Mouse (Mus musculus): ENCODE data around the gene Caskin1.

Caskin1 gene

DNA sequence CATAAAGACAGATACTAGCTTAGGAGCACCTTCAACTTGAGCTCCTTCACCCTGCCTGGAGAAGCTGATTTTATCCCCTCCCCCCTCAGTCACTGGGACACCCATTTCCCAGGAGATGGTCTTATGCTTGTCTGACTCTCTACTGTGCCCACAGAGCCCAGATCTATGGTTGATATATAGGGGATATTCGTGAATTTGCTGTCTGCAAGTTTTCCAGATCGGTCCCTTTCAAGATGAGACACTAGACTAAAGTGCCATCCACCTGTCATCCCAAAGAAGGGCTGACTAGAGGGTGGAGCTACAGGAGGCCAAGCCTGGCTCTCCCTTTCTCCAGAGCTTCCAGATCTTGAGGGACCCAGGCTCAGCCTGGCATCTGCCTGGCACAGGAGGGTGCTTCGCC is 42.7 kb downstream of the Caskin1 start:
- no peak for DNase-seq (ENCODE audit: low spot score)

DNA sequence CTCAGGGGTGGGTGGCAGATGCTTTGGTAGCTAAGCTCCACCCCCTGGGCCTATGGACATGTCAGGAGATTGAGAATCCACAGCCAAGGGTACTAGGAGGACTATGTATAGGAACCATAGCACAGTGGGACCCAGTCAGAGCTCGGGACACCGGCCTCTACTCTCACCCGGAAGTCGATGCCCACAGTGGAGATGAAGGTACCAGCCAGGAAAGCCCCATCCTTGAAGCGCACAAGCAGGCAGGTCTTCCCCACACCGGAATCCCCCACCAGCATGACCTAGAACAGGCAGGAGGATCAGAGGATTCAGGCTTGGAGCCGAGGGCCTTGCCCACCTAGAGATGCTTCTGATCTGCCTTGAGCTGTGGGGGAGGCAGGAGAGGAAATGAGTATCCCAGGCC is 43.6 kb downstream of the Caskin1 start:
- no peak for DNase-seq (ENCODE audit: low spot score)

DNA sequence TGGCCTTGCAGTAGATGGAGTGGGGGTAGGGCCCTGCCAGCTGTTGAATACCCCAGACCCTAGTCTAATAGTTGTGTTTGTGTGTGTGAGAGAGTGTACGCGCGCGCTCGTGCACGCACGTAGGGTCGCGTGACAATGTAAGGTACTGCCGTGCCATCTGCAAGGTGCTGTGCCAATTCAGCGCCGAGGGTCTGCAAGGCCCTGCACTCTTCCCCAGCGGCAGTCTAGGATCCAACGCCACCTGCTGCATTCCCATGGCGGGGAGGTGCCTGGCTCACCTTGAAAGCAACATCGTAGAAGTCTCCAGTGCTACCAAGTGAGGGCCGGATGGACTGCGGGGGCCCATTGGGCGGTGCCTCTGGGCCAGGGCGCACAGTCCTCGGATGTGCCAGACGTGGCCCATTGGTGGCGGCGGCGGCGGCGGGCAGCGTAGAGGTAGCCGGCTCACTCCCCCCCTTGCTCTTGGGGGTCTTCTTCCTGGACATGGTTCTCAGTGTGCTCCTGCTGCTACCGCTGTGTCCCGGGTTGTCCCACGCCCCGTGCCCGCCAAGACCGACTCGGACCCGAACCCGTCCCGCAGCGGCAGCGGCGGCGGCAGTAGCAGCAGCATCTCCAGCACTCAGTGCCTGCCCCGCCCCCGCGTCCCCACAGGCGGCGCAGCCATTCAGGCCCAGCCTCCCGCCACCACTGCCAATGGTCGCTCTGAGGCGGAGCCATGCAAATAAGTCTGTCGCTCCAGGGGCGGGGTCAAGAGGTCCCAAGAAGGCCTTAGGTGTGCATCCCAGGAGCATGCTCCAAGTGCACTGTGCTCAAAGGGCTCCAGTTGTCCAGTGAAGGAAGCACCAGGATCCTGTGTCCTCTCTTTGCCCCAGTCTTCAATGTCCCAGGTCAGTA is 44.9 kb downstream of the Caskin1 start:
- DNase-seq (ENCODE audit: low spot score): peak; percentile 95

DNA sequence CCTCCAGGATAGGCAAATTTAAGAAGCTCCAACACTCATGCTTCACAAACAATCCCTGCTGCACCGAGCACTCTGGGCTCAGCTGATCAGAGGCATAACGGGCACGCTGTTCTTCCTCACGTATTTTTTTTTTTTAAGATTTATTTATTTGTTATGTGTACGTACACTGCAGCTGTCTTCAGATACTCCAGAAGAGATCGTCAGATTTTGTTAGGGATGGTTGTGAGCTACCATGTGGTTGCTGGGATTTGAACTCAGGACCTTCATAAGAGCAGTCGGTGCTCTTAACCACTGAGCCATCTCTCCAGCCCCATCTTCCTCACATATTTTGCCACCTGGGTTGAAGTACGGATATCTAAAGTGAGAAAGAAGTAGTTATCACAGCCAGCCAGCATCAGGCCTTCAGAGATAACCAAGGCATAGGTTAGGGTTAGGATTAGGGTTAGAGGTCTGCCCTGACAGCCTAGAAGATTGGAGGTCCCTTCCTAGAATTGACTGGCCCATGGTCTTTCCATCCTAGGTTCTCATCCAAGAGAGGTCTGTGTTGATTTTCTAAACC is 45.8 kb downstream of the Caskin1 start, which contains the start of gene Rab26:
Gene Rab26 (minus strand): TSS at position 51 of the 559 bp plus-strand sequence.
- no peak for DNase-seq (ENCODE audit: low spot score)

DNA sequence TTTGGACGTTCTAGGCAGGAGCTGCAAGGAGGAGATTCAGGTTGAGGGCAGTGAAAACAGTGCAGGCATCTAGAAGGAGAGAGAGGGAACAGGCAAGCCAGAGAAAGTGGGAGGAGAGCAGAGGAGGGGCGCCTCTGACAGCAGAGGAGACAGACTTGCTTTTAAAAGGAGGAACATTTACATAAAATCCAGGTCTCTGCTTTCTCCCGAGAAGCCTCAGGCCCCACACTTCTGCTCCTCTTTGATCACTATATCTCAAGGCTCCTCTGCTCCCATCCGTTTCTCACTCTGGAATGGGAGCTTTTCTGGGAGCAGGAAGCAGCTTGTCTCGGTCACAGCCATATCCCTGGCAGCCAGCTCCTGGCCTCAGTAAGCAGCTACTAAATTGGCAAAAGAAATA is 46.9 kb downstream of the Caskin1 start:
- no peak for DNase-seq (ENCODE audit: low spot score)

DNA sequence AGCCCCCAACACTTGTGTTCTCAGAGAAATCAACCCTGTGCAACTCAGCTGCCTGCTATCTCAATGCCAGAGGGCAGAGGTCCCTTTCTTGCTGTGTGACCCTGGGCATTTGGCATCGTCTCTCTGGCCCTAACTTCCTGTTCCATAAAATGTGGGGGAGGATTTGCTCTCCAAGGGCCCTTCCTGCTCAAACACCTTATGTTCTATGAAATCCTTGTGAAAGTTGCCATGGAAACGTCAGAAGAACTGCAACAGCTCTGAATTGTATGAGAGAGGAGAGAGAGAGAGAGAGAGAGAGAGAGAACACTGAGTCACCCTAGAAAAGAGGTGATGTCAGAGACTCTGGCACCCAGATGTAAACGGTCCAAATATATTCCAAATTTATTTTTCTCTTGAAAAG is 49.1 kb downstream of the Caskin1 start:
- no peak for DNase-seq (ENCODE audit: low spot score)

DNA sequence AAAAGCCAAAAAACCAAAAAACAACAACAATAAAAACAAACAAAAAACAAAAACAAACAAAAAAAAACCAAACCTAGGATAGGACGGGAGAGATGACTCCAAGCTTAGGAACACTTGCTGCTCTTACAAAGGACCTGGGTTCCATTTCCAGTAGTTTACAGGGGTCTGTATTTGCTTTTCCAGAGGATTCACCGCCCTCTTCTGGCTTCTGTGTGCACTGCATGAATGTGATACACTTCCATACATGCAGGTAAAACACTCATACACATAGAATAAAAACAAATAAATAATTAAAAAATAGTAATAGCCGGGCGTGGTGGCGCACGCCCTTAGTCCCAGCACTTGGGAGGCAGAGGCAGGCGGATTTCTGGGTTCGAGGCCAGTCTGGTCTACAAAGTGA is 50.5 kb downstream of the Caskin1 start:
- DNase-seq (ENCODE audit: low spot score): peak; percentile 56

DNA sequence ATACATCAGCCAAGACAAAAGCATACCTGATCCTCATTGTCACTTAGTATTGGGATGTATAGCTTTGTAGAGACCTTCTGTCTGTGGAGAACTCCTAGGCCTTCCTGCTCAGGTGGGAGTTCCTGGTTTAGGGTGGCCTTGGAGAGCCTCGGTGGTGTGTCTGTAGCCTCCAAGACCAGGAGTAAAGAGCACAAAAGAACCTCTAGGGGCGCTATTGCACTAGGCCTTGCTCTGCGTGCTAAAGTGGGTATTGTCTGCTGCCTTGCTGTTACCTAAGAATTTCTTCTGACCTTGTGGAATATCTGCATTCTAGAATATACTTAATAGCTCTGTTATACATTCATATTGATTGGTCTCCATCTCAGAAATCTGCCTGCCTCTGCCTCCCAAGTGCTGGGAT is 52.0 kb downstream of the Caskin1 start:
- DNase-seq (ENCODE audit: low spot score): peak; percentile 84

DNA sequence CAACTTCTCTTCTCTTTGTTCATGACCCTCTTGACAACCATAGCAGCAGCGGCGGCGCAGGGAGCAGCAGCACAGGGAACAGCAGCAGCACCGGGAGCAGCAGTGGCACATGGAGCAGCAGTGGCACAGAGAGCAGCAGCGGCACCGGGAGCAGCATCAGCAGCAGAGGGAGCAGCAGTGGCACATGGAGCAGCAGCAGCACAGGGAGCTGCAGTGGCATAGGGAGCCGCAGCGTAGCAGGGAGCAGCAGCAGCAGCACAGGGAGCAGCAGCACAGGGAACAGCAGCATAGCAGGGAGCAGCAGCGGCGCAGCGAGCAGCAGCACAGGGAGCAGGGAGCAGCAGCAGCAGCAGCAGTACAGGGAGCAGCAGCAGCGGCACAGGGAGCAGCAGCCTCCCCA is 56.2 kb downstream of the Caskin1 start:
- no peak for DNase-seq (ENCODE audit: low spot score)

DNA sequence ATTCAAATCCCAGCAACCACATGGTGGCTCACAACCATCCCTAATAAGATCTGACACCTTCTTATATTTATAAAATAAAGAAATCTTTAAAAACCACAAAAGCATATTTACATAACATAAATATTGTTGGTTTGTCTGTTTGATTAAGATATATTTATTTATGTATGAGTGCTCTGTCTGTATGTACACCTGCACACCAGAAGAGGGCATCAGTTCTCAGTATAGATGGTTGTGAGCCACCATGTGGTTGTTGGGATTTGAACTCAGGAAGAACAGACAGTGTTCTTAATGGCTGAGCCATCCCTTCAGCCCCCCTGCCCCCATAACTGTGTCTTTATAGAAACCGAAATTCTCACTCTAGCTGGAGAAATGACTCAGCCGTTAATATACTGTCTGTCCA is 56.8 kb downstream of the Caskin1 start:
- no peak for DNase-seq (ENCODE audit: low spot score)

DNA sequence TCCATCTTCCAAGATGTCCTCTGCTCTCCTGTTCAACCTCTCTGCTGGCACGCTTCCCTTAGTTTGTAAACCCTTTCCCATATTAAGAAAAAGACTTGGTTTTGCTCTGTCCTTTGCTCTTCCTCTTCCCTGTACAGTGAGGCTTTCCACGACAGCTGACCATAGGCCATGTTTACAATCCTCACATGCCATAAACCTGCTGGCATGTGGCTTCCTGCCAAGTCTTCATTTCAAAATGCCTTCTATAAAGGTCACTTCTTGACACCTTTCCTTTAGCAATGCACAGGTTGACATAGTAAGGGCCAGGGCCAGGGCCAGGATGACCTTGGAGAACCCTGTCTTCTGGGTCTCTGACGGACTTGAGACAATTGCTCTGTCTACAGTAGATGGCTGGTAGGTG is 57.8 kb downstream of the Caskin1 start:
- DNase-seq (ENCODE audit: low spot score): no peak

DNA sequence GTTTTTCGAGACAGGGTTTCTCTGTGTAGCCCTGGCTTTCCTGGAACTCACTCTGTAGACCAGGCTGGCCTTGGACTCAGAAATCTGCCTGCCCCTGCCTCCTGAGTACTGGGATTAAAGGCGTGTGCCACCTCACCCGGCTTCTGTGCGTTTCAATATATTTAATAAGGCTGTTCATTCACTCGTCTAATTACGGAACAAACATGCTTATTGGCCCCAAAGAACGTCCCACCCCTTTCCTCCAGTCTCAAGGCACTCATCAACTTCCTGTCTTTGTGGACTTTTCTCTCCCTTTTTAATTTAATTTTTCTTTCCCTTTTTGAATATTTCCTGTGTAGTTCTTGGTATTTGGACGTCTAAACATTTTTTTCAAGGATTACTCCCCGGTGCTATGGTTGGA is 60.0 kb downstream of the Caskin1 start:
- DNase-seq (ENCODE audit: low spot score): no peak

DNA sequence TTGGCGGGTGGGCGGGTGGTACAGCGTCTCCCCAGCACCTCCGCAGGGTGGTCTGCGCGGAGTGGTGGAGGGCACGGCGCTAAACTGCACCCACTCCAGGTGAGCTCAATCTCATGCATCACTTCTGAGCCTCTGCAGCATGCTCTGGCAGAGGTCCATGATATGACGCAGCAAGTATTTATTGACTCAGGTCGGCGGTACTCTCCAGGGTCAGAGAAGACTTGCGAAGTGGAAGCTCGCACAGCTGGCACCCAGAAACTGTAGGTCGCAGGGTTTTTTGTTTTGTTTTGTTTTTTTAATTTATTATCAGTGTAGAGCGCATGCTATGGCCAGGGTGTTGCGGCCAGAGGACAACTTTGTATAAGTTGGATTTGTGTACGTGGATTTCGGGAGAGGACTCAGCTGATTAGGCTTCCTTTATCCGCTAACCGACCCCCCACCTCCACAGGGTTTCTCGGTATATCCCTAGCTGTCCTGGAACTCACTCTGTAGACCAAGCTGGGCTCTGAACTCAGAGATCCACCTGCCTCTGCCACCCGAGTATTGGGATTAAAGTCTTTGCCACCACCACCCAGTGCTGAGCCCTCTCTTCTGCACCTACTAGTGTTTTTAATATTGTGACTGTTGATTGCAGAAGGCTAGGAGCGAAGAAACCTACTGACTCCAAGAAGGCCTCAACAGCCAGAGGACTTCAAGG is 60.7 kb downstream of the Caskin1 start:
- DNase-seq (ENCODE audit: low spot score): peak; percentile 58

DNA sequence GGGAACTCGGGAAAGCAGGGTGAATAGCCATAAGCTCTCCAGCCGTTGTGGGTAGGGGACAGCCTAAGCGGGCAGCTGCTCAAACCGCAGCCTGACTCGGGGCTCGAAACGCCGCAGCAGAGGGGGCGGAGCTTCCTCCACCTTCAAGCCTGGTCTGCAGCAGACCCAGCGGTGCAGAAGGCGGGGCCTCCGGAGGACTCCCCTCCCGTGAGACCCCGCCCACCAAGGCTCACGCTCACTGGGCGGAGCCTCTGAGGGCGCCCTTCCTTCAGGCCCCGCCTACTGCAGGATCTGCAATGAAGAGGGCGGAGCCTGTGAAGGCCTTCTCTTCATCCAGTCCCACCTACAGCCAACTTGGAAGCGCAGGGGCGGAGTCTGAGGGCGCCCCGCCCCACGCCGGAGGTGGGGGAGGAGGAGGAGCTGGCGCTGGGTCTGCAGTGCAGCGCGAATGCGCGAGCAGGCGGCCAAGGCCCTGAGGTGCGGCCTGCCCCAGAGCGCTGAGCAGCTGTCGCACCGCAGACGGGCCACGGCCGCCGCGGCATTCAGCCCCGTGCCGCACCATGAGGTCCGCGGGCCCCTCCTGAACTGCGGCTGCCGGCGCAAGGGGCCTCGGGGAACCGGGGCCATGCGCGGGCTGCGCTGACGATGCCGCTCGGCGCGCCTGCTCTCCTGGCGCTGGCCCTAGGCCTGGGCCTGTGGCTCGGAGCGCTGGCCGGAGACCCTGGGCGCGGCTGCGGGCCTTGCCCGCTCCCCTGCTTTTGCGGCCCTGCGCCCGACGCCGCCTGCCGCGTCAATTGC is 61.4 kb downstream of the Caskin1 start, which contains the start of gene Pkd1:
Gene Pkd1 (plus strand): TSS at position 217 of the 798 bp plus-strand sequence.
- DNase-seq (ENCODE audit: low spot score): peak; percentile 99

DNA sequence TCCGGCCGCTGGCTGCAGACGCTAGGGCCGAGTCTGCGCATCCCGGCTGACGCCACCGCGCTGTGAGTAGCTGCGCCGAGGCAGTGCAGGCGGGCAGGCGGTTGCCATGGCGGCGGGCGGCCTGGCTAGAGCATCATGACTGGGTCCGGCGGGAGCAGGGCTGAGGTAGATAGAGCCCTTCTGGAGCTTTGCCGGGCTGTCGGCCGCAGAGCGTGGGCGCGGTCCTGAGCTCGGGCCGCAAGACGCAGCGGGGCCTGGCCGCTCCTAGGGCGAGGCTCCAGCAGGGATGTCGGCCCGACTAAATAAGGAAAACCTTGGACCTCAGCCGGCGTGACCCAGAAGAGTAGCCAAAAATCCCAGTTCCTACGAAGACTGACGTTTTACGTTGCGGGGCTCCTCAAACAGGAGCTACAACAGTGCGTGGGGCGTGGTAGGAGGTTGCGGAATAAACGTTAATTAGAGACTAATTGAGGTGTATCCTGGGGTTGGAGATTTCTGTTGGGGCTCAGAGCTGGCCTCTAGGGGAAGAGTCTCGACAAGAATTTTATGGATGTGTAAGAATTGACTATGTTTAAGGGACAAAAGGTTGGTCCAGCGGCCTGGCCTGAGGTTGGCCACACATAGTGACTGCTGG is 62.1 kb downstream of the Caskin1 start:
- DNase-seq (ENCODE audit: low spot score): peak; percentile 92

DNA sequence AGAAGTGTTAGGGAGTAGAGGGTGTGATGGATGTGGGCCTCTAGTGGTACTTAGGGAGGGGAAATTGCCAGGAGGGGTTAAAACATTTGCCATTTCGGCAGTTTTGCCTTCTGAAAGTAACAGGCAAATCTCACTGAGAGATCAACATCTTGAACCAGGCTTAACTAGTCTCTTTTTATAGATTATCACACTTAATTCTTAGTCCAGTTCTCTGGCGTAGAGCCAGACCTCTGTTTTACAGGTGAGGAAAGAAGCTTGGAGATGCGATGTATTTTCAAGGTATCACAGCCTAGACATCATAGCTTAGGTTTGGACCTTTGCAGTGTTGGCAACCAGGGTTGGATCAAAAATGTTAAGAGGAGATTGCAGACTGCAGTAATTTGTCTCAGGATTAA is 62.6 kb downstream of the Caskin1 start:
- no peak for DNase-seq (ENCODE audit: low spot score)

DNA sequence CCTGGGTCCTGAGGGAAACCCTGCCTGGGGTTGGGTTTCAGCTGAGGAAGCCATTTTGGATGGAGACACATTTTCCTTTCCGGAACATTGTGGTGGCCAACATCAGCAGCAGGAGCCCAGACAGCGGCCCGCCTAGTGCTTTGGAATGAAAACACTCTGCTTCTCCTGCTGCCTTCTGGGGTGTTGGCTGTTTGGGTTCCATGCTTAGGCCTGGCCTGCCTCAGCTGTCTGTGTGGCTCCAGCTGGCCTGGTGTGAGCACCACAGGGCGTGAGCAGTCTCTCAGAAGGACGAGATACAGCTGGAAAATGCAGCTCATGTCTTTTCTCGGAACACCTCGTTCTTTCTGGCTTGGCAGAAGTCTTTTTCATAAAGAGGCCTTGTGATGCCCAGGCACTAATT is 68.7 kb downstream of the Caskin1 start:
- DNase-seq (ENCODE audit: low spot score): no peak
